Mouse (Mus musculus) megakaryocyte, embryonic 14.5 days (primary cell): ENCODE measurements around the gene Hacd4.

Experiments
- FLI1 ChIP-seq: IDR thresholded peaks from 2 replicates; pipeline ENCODE4 v1.6.1; 2012; ENCODE audit warnings: low read length, inconsistent platforms, mixed read lengths
- GATA1 ChIP-seq: IDR thresholded peaks from 3 replicates; pipeline ENCODE4 v1.6.1; 2012; ENCODE audit warnings: mixed read lengths, low read length, inconsistent platforms, borderline replicate concordance

GRCm38 (mm10) chr4:88396995-88397521, 41.7 kb downstream of the Hacd4 start:
- TF ChIP-seq GATA1 (no peak), FLI1 (no peak)
